8 mouse cellular contexts compared by ENCODE assay signal in genomic region chr16:29945891-29946598, GRCm38 (mm10).
DNase-seq lines count a peak whose midpoint lies in the region; ATAC-seq lines count a peak whose summit lies in the region.

No protein-coding gene starts in this region.

- no peaks in the 10 kb centered on the region for H3K9me3 ChIP-seq in hindbrain, embryonic 12.5 days (replicated peaks)
- no peaks in the 10 kb centered on the region for H3K9me3 ChIP-seq in megakaryocyte, embryonic 14.5 days

- H3K4me2 ChIP-seq in hindbrain, embryonic 12.5 days (replicated peaks) = peak overlapping the region; percentile 74

- peaks cover 13% of the 10 kb centered on the region for H3K4me1 ChIP-seq in hindbrain, embryonic 12.5 days
- H3K4me1 ChIP-seq in megakaryocyte, embryonic 14.5 days = peaks cover 68% of the 10 kb centered on the region

- peaks cover 27% of the 10 kb centered on the region for H3K27me3 ChIP-seq in hindbrain, embryonic 12.5 days
- no peaks in the 10 kb centered on the region for H3K27me3 ChIP-seq in megakaryocyte, embryonic 14.5 days (replicated peaks)

- intact Hi-C loops in left cerebral cortex, postnatal 14 days (cut with DNase I) = loop anchor here (5.0 to 10.0 kb wide), 3 partner anchors 101 to 214 kb away; no protein-coding TSS in a partner anchor

- H3K9ac ChIP-seq in hindbrain, embryonic 12.5 days = peak overlapping the region; percentile 50

- peak overlapping the region; percentile 18; the same call in 1 of the 2 replicates for H3K27ac ChIP-seq in hindbrain, embryonic 12.5 days

- no peaks in the 10 kb centered on the region for H3K36me3 ChIP-seq in hindbrain, embryonic 12.5 days
- peaks cover 74% of the 10 kb centered on the region for H3K36me3 ChIP-seq in megakaryocyte, embryonic 14.5 days (replicated peaks; ENCODE audit: low read length)

- H3K4me3 ChIP-seq in hindbrain, embryonic 12.5 days = peak overlapping the region; percentile 37
- peak overlapping the region; percentile 91 for H3K4me3 ChIP-seq in megakaryocyte, embryonic 14.5 days (replicated peaks)

- ATAC-seq in hindbrain, embryonic 12.5 days (ENCODE audit: low FRiP score) = peak; percentile 81
- no peak for ATAC-seq in activated CD4-positive, CD25-positive, alpha-beta regulatory T cell, adult 4 months

- peak; percentile 46 for DNase-seq in WW6 (ENCODE audit: low read depth, low spot score)
- DNase-seq in cerebellum, adult 9-11 months = peak; percentile 64
- peak; percentile 21 to 24 for DNase-seq in frontal cortex, postnatal 25 days (ENCODE audit: low spot score in 2 of 2)
- DNase-seq in left cerebral cortex, postnatal 14 days (ENCODE audit: low spot score in 2 of 2) = peak; percentile 38 to 40
- peak; percentile 34 to 38 for DNase-seq in right cerebral cortex, postnatal 36 days (ENCODE audit: low spot score in 2 of 2)

- 3% methylated on average over 39 of the region's 39 CpGs for WGBS in hindbrain, embryonic 12.5 days
